20 mouse cellular contexts compared by ENCODE assay signal in genomic region chr7:29503616-29504015, GRCm38 (mm10). TPM values are rescaled to one million over a fixed set of nuclear protein-coding genes. Genes with fewer than 3 reads are reported as not detected.
A peak's percentile ranks its signal among the peaks of the same experiment; 100 is the strongest.
DNase-seq lines count a peak whose midpoint lies in the region; ATAC-seq and TF ChIP-seq lines count a peak whose summit lies in the region.
"Had no signal": no experiment of that assay in that cellular context is flagged by ENCODE, and none has a peak within 500 bp of the region (broad histone marks: within the 10 kb centered on the region; RNA-seq: fewer than 3 reads in every experiment).

No protein-coding gene starts in this region.

- H3K4me1 ChIP-seq in intestine, embryonic 14.5 days (replicated peaks; ENCODE audit: control insufficient read depth, insufficient read depth, low read length), result peaks cover 14% of the 10 kb centered on the region; the same call in 1 of the 2 replicates
- H3K4me1 ChIP-seq in thymus, adult 2 months (replicated peaks; ENCODE audit: control insufficient read depth, insufficient read depth, low read length), result peaks cover 16% of the 10 kb centered on the region

- H3K9ac ChIP-seq in intestine, embryonic 14.5 days (ENCODE audit: low read length), result no peak overlapping the region
- H3K9ac ChIP-seq: forebrain, postnatal 0 days; hindbrain, embryonic 15.5 days; liver, embryonic 13.5 days; midbrain, embryonic 15.5 days had no signal

- no peaks in the 10 kb centered on the region for H3K36me3 ChIP-seq in intestine, embryonic 14.5 days (ENCODE audit: control insufficient read depth, insufficient read depth, low read length)
- no peaks in the 10 kb centered on the region for H3K36me3 ChIP-seq in thymus, adult 2 months (ENCODE audit: control insufficient read depth, insufficient read depth, low read length)
- H3K36me3 ChIP-seq: heart, embryonic 10.5 days; hindbrain, embryonic 15.5 days; liver, embryonic 13.5 days; midbrain, embryonic 15.5 days had no signal

- 56% methylated on average over 6 of the region's 6 CpGs for WGBS in intestine, embryonic 14.5 days
- WGBS in thymus, adult 2 months, result 90% methylated on average over 6 of the region's 6 CpGs

- no peak for ATAC-seq in intestine, embryonic 14.5 days (replicated peaks; ENCODE audit: low FRiP score, low TSS enrichment, low read depth)
- ATAC-seq: forebrain, postnatal 0 days; midbrain, embryonic 15.5 days had no signal

- TF ChIP-seq POLR2A in thymus, adult 2 months (IDR thresholded peaks at IDR 0.05; ENCODE audit: control insufficient read depth, extremely low read depth, insufficient read depth, low read length, poor library complexity), result no peak

- H3K27me3 ChIP-seq in intestine, embryonic 14.5 days (replicated peaks; ENCODE audit: control insufficient read depth, insufficient read depth, low read length), result no peaks in the 10 kb centered on the region
- no peaks in the 10 kb centered on the region for H3K27me3 ChIP-seq in thymus, adult 2 months (ENCODE audit: control insufficient read depth, insufficient read depth, low read length)
- H3K27me3 ChIP-seq: hindbrain, embryonic 15.5 days; liver, embryonic 13.5 days; midbrain, embryonic 15.5 days had no signal

- intact Hi-C loops in gastrocnemius, postnatal 36 days (cut with DNase I), result no loop called here
- intact Hi-C loops in left cerebral cortex, postnatal 36 days (cut with DNase I), result no loop called here

- no peak overlapping the region for H3K27ac ChIP-seq in intestine, embryonic 14.5 days (ENCODE audit: low read depth)
- H3K27ac ChIP-seq in thymus, adult 2 months (ENCODE audit: control insufficient read depth, insufficient read depth, low read length), result no peak overlapping the region
- H3K27ac ChIP-seq: heart, embryonic 10.5 days; hindbrain, embryonic 15.5 days; liver, embryonic 13.5 days; midbrain, embryonic 15.5 days had no signal

- TF ChIP-seq CTCF in thymus, adult 2 months (IDR thresholded peaks at IDR 0.05; ENCODE audit: borderline replicate concordance, control insufficient read depth, extremely low read depth, insufficient read depth, low read length, poor library complexity), result no peak

- H3K4me3 ChIP-seq in intestine, embryonic 14.5 days (ENCODE audit: low read depth, low read length), result no peak overlapping the region
- no peak overlapping the region for H3K4me3 ChIP-seq in thymus, adult 2 months (ENCODE audit: control insufficient read depth, insufficient read depth, low read length)
- H3K4me3 ChIP-seq: embryonic facial prominence, embryonic 10.5 days; erythroblast, embryonic 14.5 days; heart, embryonic 10.5 days; hindbrain, embryonic 15.5 days; liver, embryonic 13.5 days; midbrain, embryonic 15.5 days had no signal

- H3K9me3 ChIP-seq in intestine, embryonic 14.5 days (ENCODE audit: control insufficient read depth, low read length), result no peaks in the 10 kb centered on the region
- H3K9me3 ChIP-seq: embryonic facial prominence, embryonic 10.5 days; heart, embryonic 10.5 days; hindbrain, embryonic 15.5 days; liver, embryonic 13.5 days; midbrain, embryonic 15.5 days had no signal

- peak overlapping the region; percentile 46 for H3K4me2 ChIP-seq in intestine, embryonic 14.5 days (ENCODE audit: low read length)
- H3K4me2 ChIP-seq: hindbrain, embryonic 15.5 days; liver, embryonic 13.5 days; midbrain, embryonic 15.5 days had no signal

- DNase-seq in gastrocnemius, adult 18-20 months (ENCODE audit: low spot score), result peak; percentile 20
- DNase-seq in gastrocnemius, postnatal 36 days, result no peak
- no peak for DNase-seq in intestine, embryonic 14.5 days (ENCODE audit: low spot score)
- peak; percentile 51 for DNase-seq in kidney, adult 9 months
- peak; percentile 34 to 66 for DNase-seq in kidney, postnatal 4 days
- DNase-seq in thymus, adult 2 months, result no peak
- DNase-seq in left cerebral cortex, postnatal 36 days (ENCODE audit: low spot score in 2 of 2), result no peak
- no peak for DNase-seq in right cerebral cortex, postnatal 25 days
- DNase-seq: cerebellum, postnatal 14 days; forebrain, postnatal 0 days; gastrocnemius, postnatal 14 days; heart, postnatal 14 days; layer of hippocampus, adult 9-11 months; liver, embryonic 13.5 days; thymus, postnatal 36 days had no signal

RNA-seq across cellular contexts. Expression of gene Sipa1l3, which starts 14.8 kb away (rescaled TPM):
- total RNA-seq in gastrocnemius, adult 18-20 months (2021), result 1 to 10 TPM; 6.6 to 7.1 TPM
- 1 to 10 TPM; 6.3 to 6.5 TPM for total RNA-seq in gastrocnemius, postnatal 36 days (2021)
- polyA plus RNA-seq in intestine, embryonic 14.5 days (2014; fragmentation: Nextera tagmentation; extraction: Ambion mirVana), result 17.0 and 22.5 TPM in 2 replicates
- polyA plus RNA-seq in thymus, adult 2 months (2012; rRNA removed), result 93.0 and 111 TPM in 2 replicates
- total RNA-seq in left cerebral cortex, postnatal 36 days (2021), result 10 to 100 TPM; 41.2 to 65.2 TPM

Comparison
In these comparisons a context has a peak if more than half of its experiments do, and no peak if none do; other contexts are left out.
1. DNase-seq: peak in gastrocnemius, adult 18-20 months (single experiment), kidney, adult 9 months (single experiment) and kidney, postnatal 4 days (2 of 2); none in gastrocnemius, postnatal 36 days (0 of 2), intestine, embryonic 14.5 days (single experiment), thymus, adult 2 months (single experiment), left cerebral cortex, postnatal 36 days (0 of 2) and right cerebral cortex, postnatal 25 days (single experiment).
2. RNA of gene Sipa1l3, which starts 14.8 kb away (total RNA-seq): 41.2 to 65.2 TPM in left cerebral cortex, postnatal 36 days; 6.6 to 7.1 TPM in gastrocnemius, adult 18-20 months and 6.3 to 6.5 TPM in gastrocnemius, postnatal 36 days; every median in the first group is over 4 times any median in the second.